Mouse (Mus musculus): Measurements from ENCODE around the gene Thrb. TPM values are rescaled to one million over a fixed set of nuclear protein-coding genes. Genes with fewer than 3 reads are reported as not detected.

Thrb gene
- total RNA-seq, 2 experiments from 2014 or later, result 30.3 to 33.9 TPM

- intact Hi-C loops (cut with DNase I), result no loop called here
- no peak for DNase-seq
Measured at GRCm38 (mm10) chr14:17753429-17753828, 93.4 kb downstream of the Thrb start.

- intact Hi-C loops (cut with DNase I), result no loop called here
- no peak for DNase-seq
Measured at GRCm38 (mm10) chr14:17756732-17757131, 96.7 kb downstream of the Thrb start.

GRCm38 (mm10) chr14:17767987-17768386, 107.9 kb downstream of the Thrb start:
- intact Hi-C loops (cut with DNase I), result no loop called here
- no peak for DNase-seq

- DNase-seq, result no peak
- intact Hi-C loops (cut with DNase I), result loop anchor here (5.0 kb wide), 1 partner anchor 97 kb away; no protein-coding TSS in a partner anchor
Measured at GRCm38 (mm10) chr14:17774404-17774803, 114.3 kb downstream of the Thrb start.

GRCm38 (mm10) chr14:17781921-17782320, 121.9 kb downstream of the Thrb start:
- intact Hi-C loops (cut with DNase I), result no loop called here
- DNase-seq, result no peak

GRCm38 (mm10) chr14:17784207-17784806, 124.2 kb downstream of the Thrb start:
- DNase-seq, result peak in 1 of 2 experiments; percentile 16
- intact Hi-C loops (cut with DNase I), result no loop called here

GRCm38 (mm10) chr14:17785370-17785769, 125.3 kb downstream of the Thrb start:
- no peak for DNase-seq
- intact Hi-C loops (cut with DNase I), result no loop called here

- intact Hi-C loops (cut with DNase I), result no loop called here
- no peak for DNase-seq
Measured at GRCm38 (mm10) chr14:17786249-17786648, 126.2 kb downstream of the Thrb start.

- DNase-seq, result no peak
- intact Hi-C loops (cut with DNase I), result no loop called here
Measured at GRCm38 (mm10) chr14:17803934-17804602, 144.0 kb downstream of the Thrb start.

GRCm38 (mm10) chr14:17811051-17811450, 151.0 kb downstream of the Thrb start:
- no peak for DNase-seq
- intact Hi-C loops (cut with DNase I), result no loop called here

GRCm38 (mm10) chr14:17812414-17812813, 152.4 kb downstream of the Thrb start:
- no peak for DNase-seq
- intact Hi-C loops (cut with DNase I), result no loop called here

GRCm38 (mm10) chr14:17815103-17815502, 155.0 kb downstream of the Thrb start:
- no peak for DNase-seq
- intact Hi-C loops (cut with DNase I), result no loop called here

- DNase-seq, result no peak
- intact Hi-C loops (cut with DNase I), result no loop called here
Measured at GRCm38 (mm10) chr14:17818086-17818485, 158.0 kb downstream of the Thrb start.

- no peak for DNase-seq
- intact Hi-C loops (cut with DNase I), result no loop called here
Measured at GRCm38 (mm10) chr14:17822754-17823153, 162.7 kb downstream of the Thrb start.

GRCm38 (mm10) chr14:17827401-17827800, 167.3 kb downstream of the Thrb start:
- intact Hi-C loops (cut with DNase I), result no loop called here
- DNase-seq, result peak in 1 of 2 experiments; percentile 8

GRCm38 (mm10) chr14:17835738-17836137, 175.7 kb downstream of the Thrb start:
- intact Hi-C loops (cut with DNase I), result no loop called here

GRCm38 (mm10) chr14:17836766-17837165, 176.7 kb downstream of the Thrb start:
- intact Hi-C loops (cut with DNase I), result no loop called here
- DNase-seq, result no peak

More at GRCm38 (mm10) chr14:17835738-17836137, 175.7 kb downstream of the Thrb start:
- DNase-seq, result no peak

GRCm38 (mm10) chr14:17845003-17845697, 185.1 kb downstream of the Thrb start:
- no peak for DNase-seq
- intact Hi-C loops (cut with DNase I), result no loop called here

- intact Hi-C loops (cut with DNase I), result no loop called here
- DNase-seq, result no peak
Measured at GRCm38 (mm10) chr14:17845871-17846270, 185.8 kb downstream of the Thrb start.

GRCm38 (mm10) chr14:17846700-17847099, 186.6 kb downstream of the Thrb start:
- no peak for DNase-seq
- intact Hi-C loops (cut with DNase I), result no loop called here

GRCm38 (mm10) chr14:17847211-17847610, 187.2 kb downstream of the Thrb start:
- intact Hi-C loops (cut with DNase I), result no loop called here
- no peak for DNase-seq

- DNase-seq, result no peak
- intact Hi-C loops (cut with DNase I), result no loop called here
Measured at GRCm38 (mm10) chr14:17850355-17850754, 190.3 kb downstream of the Thrb start.
